Mouse (Mus musculus) heart, embryonic 10.5 days (tissue): ENCODE results near the gene Pde6h. TPM values are rescaled to one million over a fixed set of nuclear protein-coding genes. Genes with fewer than 3 reads are reported as not detected.

ENCODE experiments used
- DNase-seq: peaks from one replicate; pipeline ENCODE4 v3.0.0-alpha.2; 2017; ENCODE audit warnings: low spot score
- H3K27ac ChIP-seq: fragments of 300-500 bp; sonication (generic); 2 replicates; pipeline ENCODE4 v1.5.1; 2016; ENCODE audit warnings: mild to moderate bottlenecking
- H3K27me3 ChIP-seq: fragments of 300-500 bp; sonication (generic); 2 replicates; pipeline ENCODE4 v1.6.1; 2016; ENCODE audit warnings: mild to moderate bottlenecking; ENCODE audit not compliant: poor library complexity, insufficient read depth, severe bottlenecking
- H3K36me3 ChIP-seq: fragments of 300-500 bp; sonication (generic); 2 replicates; pipeline ENCODE4 v1.6.1; 2016; ENCODE audit warnings: mild to moderate bottlenecking, moderate library complexity
- H3K4me1 ChIP-seq: fragments of 300-500 bp; sonication (generic); 2 replicates; pipeline ENCODE4 v1.6.1; 2016; ENCODE audit warnings: mild to moderate bottlenecking
- H3K4me3 ChIP-seq: fragments of 300-500 bp; sonication (generic); 2 replicates; pipeline ENCODE4 v1.5.1; 2016; ENCODE audit warnings: mild to moderate bottlenecking, moderate library complexity
- H3K9me3 ChIP-seq: fragments of 300-500 bp; sonication (generic); 2 replicates; pipeline ENCODE4 v1.6.1; 2016; ENCODE audit warnings: mild to moderate bottlenecking, moderate library complexity
- WGBS: fragments of 180-500 bp; shearing (Covaris S2); methylation state at CpG from one replicate; pipeline ENCODE4 v1.1.7; 2016; 5-methylcytosine and 5-hydroxymethylcytosine counted together
- polyA plus RNA-seq: library from polyadenylated mRNA; unstranded; fragments of >200 nt; fragmentation: Nextera tagmentation; extraction: Ambion mirVana; gene quantifications from 2 replicates; pipeline ENCODE4 v1.2.1, GENCODE M21; 2016

Pde6h gene
- polyA plus RNA-seq, 1 experiment from 2014 or later, result not detected

DNA sequence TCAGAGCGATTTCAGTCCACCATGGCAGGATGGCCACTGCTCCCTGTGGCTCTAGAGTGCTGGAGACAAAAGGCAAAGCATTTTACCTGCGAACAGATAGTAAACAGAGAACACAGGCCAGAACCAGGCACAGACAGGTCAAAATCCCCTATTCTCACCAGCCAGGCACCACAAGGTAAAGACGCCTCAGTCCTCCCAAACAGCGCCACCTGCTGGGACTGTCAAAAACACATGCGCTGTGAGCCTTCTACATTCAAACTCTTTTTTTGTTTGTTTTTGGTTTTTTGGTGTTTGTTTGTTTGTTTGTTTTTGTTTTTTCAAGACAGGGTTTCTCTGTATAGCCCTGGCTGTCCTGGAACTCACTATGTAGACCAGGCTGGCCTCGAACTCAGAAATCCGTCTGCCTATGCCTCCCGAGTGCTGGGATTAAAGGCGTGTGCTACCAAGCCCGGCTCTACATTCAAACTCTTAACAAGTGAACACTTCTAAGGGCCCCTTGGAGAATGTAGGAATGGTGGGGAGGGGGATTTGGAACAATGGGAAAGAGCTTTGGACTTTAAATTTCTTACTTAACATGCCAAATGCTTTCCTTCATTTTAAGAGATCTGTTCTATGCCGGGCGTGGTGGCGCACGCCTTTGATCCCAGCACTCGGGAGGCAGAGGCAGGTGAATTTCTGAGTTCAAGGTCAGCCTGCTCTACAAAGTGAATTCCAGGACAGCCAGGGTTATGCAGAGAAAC lies 76.2 kb downstream of the Pde6h start:
- no peaks in the 10 kb centered on the region for H3K36me3 ChIP-seq
- 0 out of 2 replicates have a peak, but pooled peaks cover 5% of the 10 kb centered on the region for H3K27me3 ChIP-seq
- WGBS, result 86% methylated on average over 15 of the region's 15 CpGs
- H3K4me3 ChIP-seq, result no peak overlapping the region
- no peak for DNase-seq
- peaks cover 7% of the 10 kb centered on the region; the same call in 1 of the 2 replicates for H3K4me1 ChIP-seq
- H3K9me3 ChIP-seq, result no peaks in the 10 kb centered on the region
- H3K27ac ChIP-seq, result no peak overlapping the region

DNA sequence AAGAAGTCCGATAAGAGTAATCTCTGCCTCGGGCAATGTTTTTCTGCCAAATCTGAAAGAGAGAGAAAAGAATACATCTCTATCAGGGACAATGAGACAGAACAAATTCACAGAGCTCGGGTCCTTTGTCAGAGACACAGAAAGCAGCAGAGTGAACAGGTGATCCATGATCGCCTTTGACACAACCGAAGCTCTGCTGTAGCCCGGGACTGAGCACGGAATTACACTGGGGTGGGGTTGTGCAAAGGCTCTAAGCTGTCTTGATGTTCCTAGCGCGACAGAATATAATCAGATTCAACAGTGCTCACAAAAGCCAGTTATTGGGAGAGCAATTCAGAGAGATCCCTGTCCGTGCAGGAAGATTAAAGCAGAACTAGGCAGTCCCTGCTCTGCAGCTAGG lies 77.1 kb downstream of the Pde6h start:
- WGBS, result 77% methylated on average over 10 of the region's 10 CpGs
- H3K36me3 ChIP-seq, result no peaks in the 10 kb centered on the region
- no peak for DNase-seq
- H3K27me3 ChIP-seq, result no peaks in the 10 kb centered on the region
- H3K4me1 ChIP-seq, result peaks cover 7% of the 10 kb centered on the region; the same call in 1 of the 2 replicates
- no peak overlapping the region for H3K4me3 ChIP-seq
- no peaks in the 10 kb centered on the region for H3K9me3 ChIP-seq
- H3K27ac ChIP-seq, result no peak overlapping the region

DNA sequence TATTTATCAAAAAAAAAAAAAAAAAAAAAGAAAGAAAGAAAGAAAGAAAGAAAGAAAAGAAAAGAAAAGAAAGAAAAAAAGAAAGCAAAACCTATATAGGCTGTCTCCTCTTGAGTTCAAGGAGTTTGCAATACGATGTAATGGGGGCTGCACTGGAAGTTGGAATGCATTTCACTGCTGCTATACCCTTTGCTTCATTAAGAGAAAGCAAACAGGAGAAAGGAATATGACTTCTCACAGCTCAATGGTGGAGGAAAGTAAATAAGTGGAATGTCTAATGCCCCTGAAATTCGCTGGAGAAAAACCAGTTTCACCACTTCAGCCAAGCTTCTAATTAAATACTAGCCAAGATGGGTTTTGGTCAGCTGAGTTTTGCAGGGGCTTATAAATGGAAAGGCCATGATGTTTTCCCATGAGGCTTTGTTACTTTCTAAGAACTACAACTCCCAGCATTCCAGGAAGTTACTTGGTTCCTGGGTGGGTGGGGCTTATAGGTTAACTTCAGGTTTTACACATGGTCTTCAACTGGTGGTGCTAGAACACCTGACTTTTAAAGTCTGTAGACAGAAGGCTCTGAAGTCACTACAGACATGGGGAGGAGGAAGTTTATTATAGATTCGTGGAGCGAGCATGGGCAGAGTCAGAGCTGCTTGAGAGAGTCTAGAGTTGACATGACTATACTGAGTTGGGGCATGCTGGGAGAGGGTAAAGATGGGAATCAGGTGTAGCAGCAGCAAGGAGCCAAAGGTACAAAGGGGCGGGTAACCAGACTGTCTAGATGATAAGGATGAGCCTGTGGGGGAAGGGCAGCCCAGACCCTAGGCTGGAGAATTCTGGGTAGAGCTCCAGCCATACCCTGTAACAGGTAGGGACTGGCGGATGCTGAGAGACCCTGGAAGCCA lies 77.9 kb downstream of the Pde6h start:
- H3K4me1 ChIP-seq, result peaks cover 5% of the 10 kb centered on the region; the same call in 1 of the 2 replicates
- H3K27ac ChIP-seq, result no peak overlapping the region
- 70% methylated on average over 6 of the region's 6 CpGs for WGBS
- no peak overlapping the region for H3K4me3 ChIP-seq
- no peaks in the 10 kb centered on the region for H3K27me3 ChIP-seq
- DNase-seq, result no peak
- no peaks in the 10 kb centered on the region for H3K36me3 ChIP-seq
- no peaks in the 10 kb centered on the region for H3K9me3 ChIP-seq

DNA sequence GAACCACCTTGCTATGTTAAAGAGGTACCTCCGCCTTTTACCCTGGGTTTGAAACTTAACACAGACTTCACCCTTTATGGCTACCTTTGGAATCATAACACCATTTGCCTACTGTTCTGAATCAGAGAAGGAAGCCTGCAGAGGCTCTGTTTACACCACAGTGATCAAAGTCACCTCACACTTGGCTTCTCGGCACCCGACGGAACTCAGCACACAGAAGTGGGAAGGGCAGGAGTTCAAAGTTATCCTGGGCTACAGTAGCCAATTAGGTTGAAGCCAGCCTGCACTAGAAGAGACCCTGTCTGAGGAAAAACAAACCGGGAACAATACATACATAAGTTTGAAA lies 78.5 kb downstream of the Pde6h start:
- H3K9me3 ChIP-seq, result no peaks in the 10 kb centered on the region
- H3K4me1 ChIP-seq, result no peaks in the 10 kb centered on the region; the same call in 1 of the 2 replicates
- WGBS, result 68% methylated on average over 5 of the region's 5 CpGs
- no peak overlapping the region for H3K27ac ChIP-seq
- no peak for DNase-seq
- H3K27me3 ChIP-seq, result peaks cover 5% of the 10 kb centered on the region; the same call in 1 of the 2 replicates
- H3K4me3 ChIP-seq, result no peak overlapping the region
- no peaks in the 10 kb centered on the region for H3K36me3 ChIP-seq

DNA sequence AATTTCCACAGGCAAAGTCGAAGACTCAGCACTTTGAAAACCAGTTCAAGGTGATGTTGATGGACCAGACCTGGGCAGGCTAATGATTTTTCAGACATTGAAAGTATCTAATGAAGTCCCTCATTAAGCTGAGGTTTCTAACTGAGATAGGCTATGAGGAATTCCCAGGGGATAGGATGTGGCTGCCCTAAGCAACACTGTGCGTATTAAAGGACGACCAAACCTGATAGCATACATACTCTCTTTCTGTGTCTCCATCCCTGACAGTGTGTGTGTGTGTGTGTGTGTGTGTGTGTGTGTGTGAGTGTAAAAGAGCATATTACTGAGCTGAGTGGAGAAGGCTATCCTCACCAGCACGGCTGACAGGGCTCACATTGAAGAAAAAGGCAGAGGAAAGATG lies 80.7 kb downstream of the Pde6h start:
- Histone ChIP-seq H3K36me3 (no peaks in the 10 kb centered on the region), H3K9me3 (no peaks in the 10 kb centered on the region), H3K27ac (no peak overlapping the region), H3K27me3 (peaks cover 5% of the 10 kb centered on the region; the same call in 1 of the 2 replicates), H3K4me3 (no peak overlapping the region), H3K4me1 (no peaks in the 10 kb centered on the region; the same call in 1 of the 2 replicates)
- 81% methylated on average over 4 of the region's 4 CpGs for WGBS
- no peak for DNase-seq

DNA sequence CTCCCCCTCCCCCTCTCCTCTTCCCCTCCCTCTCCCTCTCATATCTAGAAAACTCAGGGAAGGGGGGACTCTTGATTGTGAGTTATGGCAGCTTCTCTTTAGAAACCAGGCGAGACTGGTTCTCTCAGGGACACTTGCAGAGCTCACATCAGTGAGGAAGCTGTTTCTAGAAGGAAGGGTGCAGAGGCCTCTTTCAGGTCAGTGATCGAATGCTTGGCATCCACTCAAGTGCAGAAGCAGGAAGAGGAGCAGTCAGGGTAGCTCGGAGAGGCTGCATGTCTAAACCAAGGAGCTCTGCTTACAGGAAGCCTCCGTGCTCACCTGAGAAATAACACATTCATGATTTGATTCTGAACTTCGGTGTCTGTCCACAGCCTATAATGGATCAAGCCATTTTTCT lies 87.6 kb downstream of the Pde6h start:
- Histone ChIP-seq H3K27ac (no peak overlapping the region), H3K27me3 (peaks cover 5% of the 10 kb centered on the region; the same call in 1 of the 2 replicates), H3K9me3 (no peaks in the 10 kb centered on the region), H3K36me3 (no peaks in the 10 kb centered on the region), H3K4me3 (no peak overlapping the region), H3K4me1 (no peaks in the 10 kb centered on the region)
- no peak for DNase-seq
- 74% methylated on average over 5 of the region's 5 CpGs for WGBS

DNA sequence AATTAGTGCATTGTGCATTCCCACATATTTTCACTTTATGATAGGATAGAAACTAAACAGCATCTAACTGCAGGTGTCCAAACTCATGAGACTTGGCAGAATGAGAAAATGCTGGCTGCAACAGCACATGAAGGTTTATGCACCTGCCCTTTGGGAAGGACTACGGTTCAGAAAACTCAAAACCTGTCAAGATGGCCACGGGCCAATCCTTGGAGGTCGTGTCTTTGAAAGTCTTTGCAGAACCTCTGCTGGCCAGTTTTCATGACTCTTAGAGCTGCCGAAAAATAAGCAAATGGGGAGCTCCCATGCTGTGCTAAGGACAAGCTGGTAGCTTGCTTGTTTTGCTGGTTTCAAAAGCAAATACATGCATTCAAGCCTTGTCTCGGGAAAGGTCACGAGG lies 90.7 kb downstream of the Pde6h start:
- Histone ChIP-seq H3K4me1 (no peaks in the 10 kb centered on the region), H3K4me3 (no peak overlapping the region), H3K27me3 (no peaks in the 10 kb centered on the region), H3K9me3 (no peaks in the 10 kb centered on the region), H3K27ac (no peak overlapping the region), H3K36me3 (no peaks in the 10 kb centered on the region)
- no peak for DNase-seq
- 75% methylated on average over 6 of the region's 6 CpGs for WGBS

DNA sequence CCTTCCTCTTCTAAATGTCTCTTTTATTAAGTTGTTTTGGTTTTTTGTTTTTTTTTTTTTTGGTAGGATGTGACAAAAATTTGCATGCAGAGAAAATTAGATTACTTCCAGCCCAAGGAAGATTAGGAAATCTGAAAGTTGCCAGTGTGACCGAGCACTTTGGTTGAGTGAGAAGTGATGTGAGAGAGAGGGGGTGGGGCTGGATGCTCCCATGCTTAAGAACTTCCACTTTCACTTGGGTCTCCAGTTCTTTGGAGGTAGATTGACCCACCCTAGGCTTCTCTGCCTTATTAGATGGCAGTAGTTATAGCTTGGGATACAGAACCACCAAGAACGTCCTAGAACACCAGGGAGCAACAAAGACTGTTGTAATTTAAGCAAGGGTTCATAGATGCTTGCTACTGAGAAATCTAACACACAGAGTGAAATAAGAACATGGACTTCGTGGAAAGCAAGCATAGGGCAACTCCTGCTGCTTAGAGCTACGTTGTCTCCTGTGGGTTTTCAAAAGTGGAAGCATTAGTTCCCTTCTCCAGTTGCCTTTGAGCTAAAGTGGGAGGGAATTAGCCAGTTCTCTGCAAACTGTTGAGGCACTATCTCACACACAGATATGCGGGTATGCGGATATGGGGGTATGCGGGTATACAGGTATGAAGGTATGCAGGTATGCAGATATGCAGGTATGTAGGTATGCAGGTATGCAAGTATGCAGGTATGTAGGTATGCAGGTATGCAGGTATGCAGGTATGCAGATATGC lies 93.8 kb downstream of the Pde6h start:
- no peak for DNase-seq
- no peaks in the 10 kb centered on the region for H3K36me3 ChIP-seq
- 78% methylated on average over 7 of the region's 7 CpGs for WGBS
- no peaks in the 10 kb centered on the region for H3K9me3 ChIP-seq
- no peaks in the 10 kb centered on the region for H3K27me3 ChIP-seq
- H3K4me1 ChIP-seq, result no peaks in the 10 kb centered on the region
- H3K27ac ChIP-seq, result no peak overlapping the region
- H3K4me3 ChIP-seq, result no peak overlapping the region

Other genes starting within 250 kb of the Pde6h start
- gene Gucy2c, start 142.1 kb upstream of the Pde6h start, polyA plus RNA-seq, result 0.10 TPM in 1 of 2 replicates, not detected in the other
- 0.25 and 0.63 TPM in 2 replicates for gene Hist4h4, start 119.4 kb upstream of the Pde6h start, polyA plus RNA-seq
- gene H2afj, start 115.6 kb upstream of the Pde6h start, polyA plus RNA-seq, result 81.5 and 88.2 TPM in 2 replicates
- gene BC049715, start 96.2 kb upstream of the Pde6h start, polyA plus RNA-seq, result 2.4 and 2.7 TPM in 2 replicates
- 111 and 120 TPM in 2 replicates for gene Wbp11, start 95.6 kb upstream of the Pde6h start, polyA plus RNA-seq
- not detected in 2 replicates for gene Smco3, start 88.4 kb upstream of the Pde6h start, polyA plus RNA-seq
- 12.8 and 15.8 TPM in 2 replicates for gene Art4, start 66.1 kb upstream of the Pde6h start, polyA plus RNA-seq
- 10.7 and 12.2 TPM in 2 replicates for gene Mgp, start 48.0 kb upstream of the Pde6h start, polyA plus RNA-seq
- 0.55 and 0.73 TPM in 2 replicates for gene Erp27, start 1.7 kb upstream of the Pde6h start, polyA plus RNA-seq
- gene Arhgdib, start 18.1 kb downstream of the Pde6h start, polyA plus RNA-seq, result 105 and 111 TPM in 2 replicates
- gene Rerg, start 246.7 kb downstream of the Pde6h start, polyA plus RNA-seq, result 3.8 and 6.8 TPM in 2 replicates